Mouse (Mus musculus): ENCODE results near the gene Mipol1.

- TF ChIP-seq CTCF (IDR thresholded peaks at IDR 0.05; ENCODE audit: borderline replicate concordance, extremely low read depth, insufficient read depth, insufficient read length) (no peak), POLR2A (IDR thresholded peaks at IDR 0.05; ENCODE audit: borderline replicate concordance, extremely low read depth, insufficient read depth, insufficient read length, poor library complexity, severe bottlenecking) (no peak)
Observed at GRCm38 (mm10) chr12:57428243-57428642, 198.0 kb downstream of the Mipol1 start.

Data from brain, embryonic 14.5 days (tissue).